In the genomic region with DNA sequence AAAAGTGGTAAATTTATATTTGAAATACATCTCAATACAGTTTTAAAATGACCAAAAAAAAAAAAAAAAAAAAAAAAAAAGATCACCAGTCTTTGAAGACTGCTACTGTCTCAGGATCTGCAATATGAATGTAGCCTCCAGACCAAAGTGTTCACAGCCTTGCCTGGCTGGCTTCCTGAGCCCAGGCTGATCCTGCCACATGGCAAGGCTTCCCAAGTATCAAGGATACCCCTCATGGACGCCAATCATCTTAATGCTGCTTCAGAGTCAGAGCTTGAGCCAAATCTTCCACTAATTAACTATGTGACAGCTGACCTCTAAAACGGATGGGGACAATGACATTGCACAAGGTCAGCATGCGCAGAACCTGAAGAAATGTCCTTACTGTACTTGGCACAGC, we compare ENCODE assay signal across 18 mouse cellular contexts.
"Had no signal": no experiment of that assay in that cellular context is flagged by ENCODE, and none has a peak within 500 bp of the region (broad histone marks: within the 10 kb centered on the region; RNA-seq: fewer than 3 reads in every experiment).

No protein-coding gene starts in this region.

- H3K4me2 ChIP-seq: liver, embryonic 15.5 days; lung, embryonic 15.5 days; midbrain, embryonic 12.5 days; neural tube, embryonic 12.5 days; stomach, embryonic 15.5 days had no signal

- H3K9ac ChIP-seq: liver, embryonic 15.5 days; liver, postnatal 0 days; lung, embryonic 15.5 days; midbrain, embryonic 12.5 days; neural tube, embryonic 12.5 days; stomach, embryonic 15.5 days had no signal

- ATAC-seq: liver, postnatal 0 days; lung, postnatal 0 days; midbrain, embryonic 16.5 days had no signal

- H3K36me3 ChIP-seq: liver, embryonic 15.5 days; lung, embryonic 15.5 days; midbrain, embryonic 12.5 days; neural tube, embryonic 12.5 days; stomach, embryonic 15.5 days had no signal

- H3K27ac ChIP-seq: liver, embryonic 15.5 days; lung, embryonic 15.5 days; macrophage; midbrain, embryonic 12.5 days; neural tube, embryonic 12.5 days; stomach, embryonic 15.5 days; stomach, postnatal 0 days had no signal

- H3K9me3 ChIP-seq: liver, embryonic 15.5 days; lung, embryonic 15.5 days; midbrain, embryonic 12.5 days; neural tube, embryonic 12.5 days; stomach, embryonic 15.5 days had no signal

- H3K4me3 ChIP-seq: liver, embryonic 15.5 days; lung, embryonic 15.5 days; midbrain, embryonic 12.5 days; neural tube, embryonic 12.5 days; stomach, embryonic 15.5 days had no signal

- H3K27me3 ChIP-seq: liver, embryonic 15.5 days; lung, embryonic 15.5 days; midbrain, embryonic 12.5 days; neural tube, embryonic 12.5 days; stomach, embryonic 15.5 days had no signal

- DNase-seq: liver, postnatal 0 days; lung, adult 2 months; lung, postnatal 14 days; lung, postnatal 36 days; midbrain, embryonic 14.5 days; right cerebral cortex, postnatal 14 days; thymus, adult 2 months; thymus, postnatal 25 days; thymus, postnatal 4 days had no signal
